Mouse (Mus musculus) bone marrow, adult 2 months (tissue): Measurements from ENCODE around the gene Aldh1l1.

Source experiments
- CTCF ChIP-seq: fragments of 200-500 bp; IDR thresholded peaks from 2 replicates; pipeline ENCODE4 v1.5.1; 2011; ENCODE audit warnings: low read length, control low read depth; ENCODE audit not compliant: control insufficient read depth, insufficient read depth
- POLR2A ChIP-seq: fragments of 200-500 bp; IDR thresholded peaks from 2 replicates; pipeline ENCODE4 v1.6.1; 2011; ENCODE audit warnings: low read depth, mild to moderate bottlenecking, control low read depth, low read length, borderline replicate concordance; ENCODE audit not compliant: control insufficient read depth

- TF ChIP-seq POLR2A (no peak), CTCF (no peak)
Measured at GRCm38 (mm10) chr6:90630427-90630826, 144.2 kb downstream of the Aldh1l1 start.
